ENCODE assay signal across 24 mouse cellular contexts in genomic region chr19:57256666-57257065, GRCm38 (mm10). TPM values are rescaled to one million over a fixed set of nuclear protein-coding genes. Genes with fewer than 3 reads are reported as not detected.
A peak's percentile ranks its signal among the peaks of the same experiment; 100 is the strongest.
DNase-seq lines count a peak whose midpoint lies in the region; ATAC-seq and TF ChIP-seq lines count a peak whose summit lies in the region.
"Had no signal": no experiment of that assay in that cellular context is flagged by ENCODE, and none has a peak within 500 bp of the region (broad histone marks: within the 10 kb centered on the region; RNA-seq: fewer than 3 reads in every experiment).

No protein-coding gene starts in this region.

- H3K27ac ChIP-seq in heart, embryonic 12.5 days (ENCODE audit: poor library complexity, severe bottlenecking) = 0 out of 2 replicates have a peak overlapping the region, but pooled peaks have one; percentile 1
- H3K27ac ChIP-seq in liver, postnatal 0 days (ENCODE audit: low read depth) = peak overlapping the region; percentile 89
- no peak overlapping the region for H3K27ac ChIP-seq in liver, embryonic 11.5 days (ENCODE audit: low read depth, low read length)
- H3K27ac ChIP-seq in midbrain, embryonic 11.5 days (ENCODE audit: low read depth, low read length) = no peak overlapping the region
- no peak overlapping the region for H3K27ac ChIP-seq in midbrain, embryonic 13.5 days
- H3K27ac ChIP-seq: embryonic facial prominence, embryonic 12.5 days; hindbrain, embryonic 13.5 days; limb, embryonic 12.5 days; midbrain, embryonic 12.5 days had no signal

- no peak overlapping the region for H3K9ac ChIP-seq in heart, embryonic 12.5 days
- no peak overlapping the region for H3K9ac ChIP-seq in liver, postnatal 0 days (replicated peaks)
- no peak overlapping the region for H3K9ac ChIP-seq in liver, embryonic 11.5 days (ENCODE audit: low read depth, low read length)
- H3K9ac ChIP-seq in midbrain, embryonic 11.5 days (ENCODE audit: low read length) = no peak overlapping the region
- H3K9ac ChIP-seq in midbrain, embryonic 13.5 days (replicated peaks) = no peak overlapping the region
- H3K9ac ChIP-seq: embryonic facial prominence, embryonic 12.5 days; hindbrain, embryonic 13.5 days; limb, embryonic 12.5 days; liver, embryonic 13.5 days; midbrain, embryonic 12.5 days had no signal

- ATAC-seq in heart, embryonic 12.5 days (ENCODE audit: insufficient number of reproducible peaks, low FRiP score) = no peak
- ATAC-seq in liver, postnatal 0 days = no peak
- no peak for ATAC-seq in liver, embryonic 11.5 days (replicated peaks; ENCODE audit: low FRiP score)
- peak; percentile 64 for ATAC-seq in midbrain, embryonic 11.5 days (ENCODE audit: low FRiP score)
- ATAC-seq in midbrain, embryonic 13.5 days = no peak
- ATAC-seq: forebrain, embryonic 14.5 days had no signal

- no peaks in the 10 kb centered on the region for H3K27me3 ChIP-seq in heart, embryonic 12.5 days (replicated peaks)
- no peaks in the 10 kb centered on the region for H3K27me3 ChIP-seq in liver, postnatal 0 days (ENCODE audit: insufficient read depth, low read length)
- no peaks in the 10 kb centered on the region for H3K27me3 ChIP-seq in liver, embryonic 11.5 days (replicated peaks; ENCODE audit: control insufficient read depth, insufficient read depth, low read length)
- no peaks in the 10 kb centered on the region for H3K27me3 ChIP-seq in midbrain, embryonic 11.5 days (ENCODE audit: control insufficient read depth, insufficient read depth, low read length)
- no peaks in the 10 kb centered on the region for H3K27me3 ChIP-seq in midbrain, embryonic 13.5 days
- H3K27me3 ChIP-seq: CH12.LX; embryonic facial prominence, embryonic 12.5 days; hindbrain, embryonic 13.5 days; limb, embryonic 12.5 days; liver, embryonic 13.5 days; midbrain, embryonic 12.5 days had no signal

- H3K4me2 ChIP-seq in heart, embryonic 12.5 days = no peak overlapping the region
- no peak overlapping the region for H3K4me2 ChIP-seq in liver, postnatal 0 days (ENCODE audit: low read depth, low read length)
- no peak overlapping the region for H3K4me2 ChIP-seq in liver, embryonic 11.5 days
- no peak overlapping the region for H3K4me2 ChIP-seq in midbrain, embryonic 11.5 days
- no peak overlapping the region for H3K4me2 ChIP-seq in midbrain, embryonic 13.5 days (replicated peaks)
- H3K4me2 ChIP-seq: embryonic facial prominence, embryonic 12.5 days; hindbrain, embryonic 13.5 days; limb, embryonic 12.5 days; midbrain, embryonic 12.5 days had no signal

- no peak for TF ChIP-seq CTCF in liver, postnatal 0 days (IDR thresholded peaks at IDR 0.05; ENCODE audit: low read depth)

- 48% methylated on average over 9 of the region's 9 CpGs for WGBS in heart, embryonic 12.5 days
- 57% methylated on average over 9 of the region's 9 CpGs for WGBS in liver, postnatal 0 days (ENCODE audit: insufficient replicate concordance)
- WGBS in liver, embryonic 11.5 days = 45% methylated on average over 9 of the region's 9 CpGs
- 35% methylated on average over 9 of the region's 9 CpGs for whole genome bisulfite sequencing in midbrain, embryonic 11.5 days
- 29% methylated on average over 9 of the region's 9 CpGs for WGBS in midbrain, embryonic 13.5 days

- peaks cover 31% of the 10 kb centered on the region for H3K4me1 ChIP-seq in heart, embryonic 12.5 days (replicated peaks)
- H3K4me1 ChIP-seq in liver, postnatal 0 days (ENCODE audit: insufficient read depth) = peaks cover 6% of the 10 kb centered on the region; the same call in 1 of the 2 replicates
- peaks cover 9% of the 10 kb centered on the region for H3K4me1 ChIP-seq in liver, embryonic 11.5 days (replicated peaks; ENCODE audit: control insufficient read depth, insufficient read depth, low read length)
- H3K4me1 ChIP-seq in midbrain, embryonic 11.5 days (ENCODE audit: control insufficient read depth, insufficient read depth, low read length) = peaks cover 7% of the 10 kb centered on the region
- peaks cover 8% of the 10 kb centered on the region; the same call in 1 of the 2 replicates for H3K4me1 ChIP-seq in midbrain, embryonic 13.5 days (replicated peaks)

- H3K36me3 ChIP-seq in heart, embryonic 12.5 days = no peaks in the 10 kb centered on the region
- no peaks in the 10 kb centered on the region for H3K36me3 ChIP-seq in liver, postnatal 0 days (replicated peaks; ENCODE audit: insufficient read depth, low read length)
- H3K36me3 ChIP-seq in liver, embryonic 11.5 days (ENCODE audit: control insufficient read depth, insufficient read depth, low read length) = no peaks in the 10 kb centered on the region
- H3K36me3 ChIP-seq in midbrain, embryonic 11.5 days (ENCODE audit: control insufficient read depth, insufficient read depth, low read length) = no peaks in the 10 kb centered on the region
- H3K36me3 ChIP-seq in midbrain, embryonic 13.5 days = no peaks in the 10 kb centered on the region
- H3K36me3 ChIP-seq: embryonic facial prominence, embryonic 12.5 days; hindbrain, embryonic 13.5 days; limb, embryonic 12.5 days; liver, embryonic 13.5 days; midbrain, embryonic 12.5 days had no signal

- DNase-seq in embryo, embryonic 10.5 days (ENCODE audit: low spot score) = peak; percentile 23
- no peak for DNase-seq in embryo, embryonic 10 days (ENCODE audit: low spot score)
- no peak for DNase-seq in heart, adult 11 months
- no peak for DNase-seq in liver, postnatal 0 days
- no peak for DNase-seq in liver, embryonic 11.5 days (ENCODE audit: low spot score)
- DNase-seq in midbrain, embryonic 11.5 days (ENCODE audit: low spot score, missing footprints) = no peak
- DNase-seq: adrenal gland, adult 8-10 months; cerebellum, adult 8-10 months; cerebellum, postnatal 25 days; embryo, embryonic 11 days; heart, postnatal 4 days; kidney, adult 11 months; kidney, postnatal 25 days; liver, embryonic 13.5 days; right cerebral cortex, postnatal 14 days; thymus, postnatal 4 days had no signal

- H3K4me3 ChIP-seq in heart, embryonic 12.5 days = no peak overlapping the region
- H3K4me3 ChIP-seq in liver, postnatal 0 days (ENCODE audit: low read depth, low read length) = no peak overlapping the region
- no peak overlapping the region for H3K4me3 ChIP-seq in liver, embryonic 11.5 days (ENCODE audit: low read depth, low read length)
- H3K4me3 ChIP-seq in midbrain, embryonic 11.5 days (ENCODE audit: low read depth, low read length) = no peak overlapping the region
- H3K4me3 ChIP-seq in midbrain, embryonic 13.5 days (replicated peaks) = no peak overlapping the region
- H3K4me3 ChIP-seq: embryonic facial prominence, embryonic 12.5 days; hindbrain, embryonic 13.5 days; limb, embryonic 12.5 days; liver, embryonic 13.5 days; midbrain, embryonic 12.5 days had no signal

- 0 out of 2 replicates have a peak, but pooled peaks cover 2% of the 10 kb centered on the region for H3K9me3 ChIP-seq in heart, embryonic 12.5 days (replicated peaks)
- H3K9me3 ChIP-seq in liver, postnatal 0 days (ENCODE audit: low read length) = no peaks in the 10 kb centered on the region; the same call in 1 of the 2 replicates
- H3K9me3 ChIP-seq in liver, embryonic 11.5 days (ENCODE audit: control insufficient read depth, low read length) = no peaks in the 10 kb centered on the region
- H3K9me3 ChIP-seq in midbrain, embryonic 11.5 days (ENCODE audit: control insufficient read depth, low read length) = no peaks in the 10 kb centered on the region
- no peaks in the 10 kb centered on the region for H3K9me3 ChIP-seq in midbrain, embryonic 13.5 days
- H3K9me3 ChIP-seq: embryonic facial prominence, embryonic 12.5 days; hindbrain, embryonic 13.5 days; limb, embryonic 12.5 days; liver, embryonic 13.5 days; midbrain, embryonic 12.5 days had no signal

- no peak for TF ChIP-seq EP300 in liver, postnatal 0 days (IDR thresholded peaks at IDR 0.05; ENCODE audit: low read depth)

RNA-seq across cellular contexts. Expression of gene Ablim1, which starts 58.1 kb away (rescaled TPM):
- 53.4 and 53.5 TPM in 2 replicates for polyA plus RNA-seq in heart, embryonic 12.5 days (2016; fragmentation: Nextera tagmentation; extraction: Ambion mirVana)
- 11.5 and 12.0 TPM in 2 replicates for polyA plus RNA-seq in liver, postnatal 0 days (2015; fragmentation: Nextera tagmentation; extraction: Ambion mirVana)
- polyA plus RNA-seq in liver, embryonic 11.5 days (2014; fragmentation: Nextera tagmentation; extraction: Ambion mirVana) = 9.9 and 11.6 TPM in 2 replicates
- polyA plus RNA-seq in midbrain, embryonic 11.5 days (2014; fragmentation: Nextera tagmentation; extraction: Ambion mirVana) = 18.3 and 21.7 TPM in 2 replicates
- polyA plus RNA-seq in midbrain, embryonic 13.5 days (2015; fragmentation: Nextera tagmentation; extraction: Ambion mirVana) = 31.3 and 34.4 TPM in 2 replicates

Comparison
In these comparisons a context has a peak if more than half of its experiments do, and no peak if none do; other contexts are left out.
1. H3K27ac ChIP-seq: peak in heart, embryonic 12.5 days (single experiment) and liver, postnatal 0 days (single experiment); none in liver, embryonic 11.5 days (single experiment), midbrain, embryonic 11.5 days (single experiment) and midbrain, embryonic 13.5 days (single experiment).